Mouse (Mus musculus): Measurements from ENCODE around the gene Stxbp6. TPM values are rescaled to one million over a fixed set of nuclear protein-coding genes. Genes with fewer than 3 reads are reported as not detected.

Stxbp6 gene
- polyA plus RNA-seq, 1 experiment from 2014 or later, result 7.1 TPM

- ATAC-seq, result no peak
- H3K4me2 ChIP-seq (ENCODE audit: low read depth, low read length), result no peak overlapping the region
- TF ChIP-seq CTCF (IDR thresholded peaks at IDR 0.05; ENCODE audit: low read depth), result no peak
- TF ChIP-seq EP300 (IDR thresholded peaks at IDR 0.05; ENCODE audit: low read depth), result no peak
- no peaks in the 10 kb centered on the region for H3K9me3 ChIP-seq (ENCODE audit: low read length)
- 61% methylated on average over 1 of the region's 1 CpGs for WGBS (ENCODE audit: insufficient replicate concordance)
- no peaks in the 10 kb centered on the region for H3K36me3 ChIP-seq (replicated peaks; ENCODE audit: insufficient read depth, low read length)
- no peak for DNase-seq
- no peaks in the 10 kb centered on the region for H3K4me1 ChIP-seq (ENCODE audit: insufficient read depth)
- H3K27me3 ChIP-seq (ENCODE audit: insufficient read depth, low read length), result no peaks in the 10 kb centered on the region
- H3K4me3 ChIP-seq (ENCODE audit: low read depth, low read length), result no peak overlapping the region
- H3K9ac ChIP-seq (replicated peaks), result no peak overlapping the region
- no peak overlapping the region for H3K27ac ChIP-seq (ENCODE audit: low read depth)
Measured at GRCm38 (mm10) chr12:44967448-44967847, 107.1 kb downstream of the Stxbp6 start.

GRCm38 (mm10) chr12:44957474-44957873, 117.0 kb downstream of the Stxbp6 start:
- Histone ChIP-seq H3K4me3 (ENCODE audit: low read depth, low read length) (no peak overlapping the region), H3K9ac (replicated peaks) (no peak overlapping the region), H3K9me3 (ENCODE audit: low read length) (no peaks in the 10 kb centered on the region), H3K4me1 (ENCODE audit: insufficient read depth) (no peaks in the 10 kb centered on the region), H3K27me3 (ENCODE audit: insufficient read depth, low read length) (no peaks in the 10 kb centered on the region), H3K27ac (ENCODE audit: low read depth) (no peak overlapping the region), H3K4me2 (ENCODE audit: low read depth, low read length) (no peak overlapping the region), H3K36me3 (replicated peaks; ENCODE audit: insufficient read depth, low read length) (no peaks in the 10 kb centered on the region)
- 80% methylated on average over 3 of the region's 3 CpGs for WGBS (ENCODE audit: insufficient replicate concordance)
- ATAC-seq, result no peak
- no peak for DNase-seq
- TF ChIP-seq CTCF (IDR thresholded peaks at IDR 0.05; ENCODE audit: low read depth) (no peak), EP300 (IDR thresholded peaks at IDR 0.05; ENCODE audit: low read depth) (no peak)

GRCm38 (mm10) chr12:44953121-44953520, 121.4 kb downstream of the Stxbp6 start:
- 94% methylated on average over 2 of the region's 2 CpGs for WGBS (ENCODE audit: insufficient replicate concordance)
- no peak for ATAC-seq

GRCm38 (mm10) chr12:44952072-44952471, 122.4 kb downstream of the Stxbp6 start:
- WGBS (ENCODE audit: insufficient replicate concordance), result 68% methylated on average over 3 of the region's 3 CpGs
- DNase-seq, result no peak
- Histone ChIP-seq H3K27me3 (ENCODE audit: insufficient read depth, low read length) (no peaks in the 10 kb centered on the region), H3K4me2 (ENCODE audit: low read depth, low read length) (no peak overlapping the region), H3K4me1 (ENCODE audit: insufficient read depth) (no peaks in the 10 kb centered on the region), H3K36me3 (replicated peaks; ENCODE audit: insufficient read depth, low read length) (no peaks in the 10 kb centered on the region), H3K27ac (ENCODE audit: low read depth) (no peak overlapping the region), H3K4me3 (ENCODE audit: low read depth, low read length) (no peak overlapping the region), H3K9me3 (ENCODE audit: low read length) (no peaks in the 10 kb centered on the region), H3K9ac (replicated peaks) (no peak overlapping the region)
- peak; percentile 40; the same call in 1 of the 2 replicates for ATAC-seq
- no peak for TF ChIP-seq CTCF (IDR thresholded peaks at IDR 0.05; ENCODE audit: low read depth)
- TF ChIP-seq EP300 (IDR thresholded peaks at IDR 0.05; ENCODE audit: low read depth), result no peak

More at GRCm38 (mm10) chr12:44953121-44953520, 121.4 kb downstream of the Stxbp6 start:
- Histone ChIP-seq H3K9me3 (ENCODE audit: low read length) (no peaks in the 10 kb centered on the region), H3K4me1 (ENCODE audit: insufficient read depth) (no peaks in the 10 kb centered on the region), H3K9ac (replicated peaks) (no peak overlapping the region), H3K27ac (ENCODE audit: low read depth) (no peak overlapping the region), H3K4me2 (ENCODE audit: low read depth, low read length) (no peak overlapping the region), H3K4me3 (ENCODE audit: low read depth, low read length) (no peak overlapping the region), H3K27me3 (ENCODE audit: insufficient read depth, low read length) (no peaks in the 10 kb centered on the region), H3K36me3 (replicated peaks; ENCODE audit: insufficient read depth, low read length) (no peaks in the 10 kb centered on the region)
- no peak for DNase-seq
- TF ChIP-seq CTCF (IDR thresholded peaks at IDR 0.05; ENCODE audit: low read depth) (no peak), EP300 (IDR thresholded peaks at IDR 0.05; ENCODE audit: low read depth) (no peak)

- Histone ChIP-seq H3K4me2 (ENCODE audit: low read depth, low read length) (no peak overlapping the region), H3K4me3 (ENCODE audit: low read depth, low read length) (no peak overlapping the region), H3K4me1 (ENCODE audit: insufficient read depth) (no peaks in the 10 kb centered on the region), H3K9me3 (ENCODE audit: low read length) (no peaks in the 10 kb centered on the region), H3K36me3 (replicated peaks; ENCODE audit: insufficient read depth, low read length) (no peaks in the 10 kb centered on the region), H3K27me3 (ENCODE audit: insufficient read depth, low read length) (no peaks in the 10 kb centered on the region), H3K9ac (replicated peaks) (no peak overlapping the region), H3K27ac (ENCODE audit: low read depth) (no peak overlapping the region)
- TF ChIP-seq EP300 (IDR thresholded peaks at IDR 0.05; ENCODE audit: low read depth), result no peak
- no peak for TF ChIP-seq CTCF (IDR thresholded peaks at IDR 0.05; ENCODE audit: low read depth)
- no peak for DNase-seq
- 76% methylated on average over 2 of the region's 2 CpGs for WGBS (ENCODE audit: insufficient replicate concordance)
- no peak for ATAC-seq
Measured at GRCm38 (mm10) chr12:44950559-44950958, 124.0 kb downstream of the Stxbp6 start.

GRCm38 (mm10) chr12:44947823-44948222, 126.7 kb downstream of the Stxbp6 start:
- ATAC-seq (no peak), DNase-seq (no peak)
- H3K4me2 ChIP-seq (ENCODE audit: low read depth, low read length), result no peak overlapping the region
- no peaks in the 10 kb centered on the region for H3K4me1 ChIP-seq (ENCODE audit: insufficient read depth)
- no peak overlapping the region for H3K9ac ChIP-seq (replicated peaks)
- TF ChIP-seq EP300 (IDR thresholded peaks at IDR 0.05; ENCODE audit: low read depth), result no peak
- H3K36me3 ChIP-seq (replicated peaks; ENCODE audit: insufficient read depth, low read length), result no peaks in the 10 kb centered on the region
- WGBS (ENCODE audit: insufficient replicate concordance), result 62% methylated on average over 5 of the region's 5 CpGs
- no peak overlapping the region for H3K4me3 ChIP-seq (ENCODE audit: low read depth, low read length)
- H3K9me3 ChIP-seq (ENCODE audit: low read length), result no peaks in the 10 kb centered on the region
- H3K27ac ChIP-seq (ENCODE audit: low read depth), result peak overlapping the region; percentile 34; the same call in 1 of the 2 replicates
- no peaks in the 10 kb centered on the region for H3K27me3 ChIP-seq (ENCODE audit: insufficient read depth, low read length)

- no peaks in the 10 kb centered on the region for H3K9me3 ChIP-seq (ENCODE audit: low read length)
- no peaks in the 10 kb centered on the region for H3K27me3 ChIP-seq (ENCODE audit: insufficient read depth, low read length)
- DNase-seq (no peak), ATAC-seq (no peak)
- no peaks in the 10 kb centered on the region for H3K4me1 ChIP-seq (ENCODE audit: insufficient read depth)
- no peak overlapping the region for H3K4me2 ChIP-seq (ENCODE audit: low read depth, low read length)
- TF ChIP-seq EP300 (IDR thresholded peaks at IDR 0.05; ENCODE audit: low read depth), result no peak
- TF ChIP-seq CTCF (IDR thresholded peaks at IDR 0.05; ENCODE audit: low read depth), result no peak
- no peak overlapping the region for H3K4me3 ChIP-seq (ENCODE audit: low read depth, low read length)
- WGBS (ENCODE audit: insufficient replicate concordance), result 63% methylated on average over 4 of the region's 4 CpGs
- no peak overlapping the region for H3K27ac ChIP-seq (ENCODE audit: low read depth)
- no peak overlapping the region for H3K9ac ChIP-seq (replicated peaks)
- no peaks in the 10 kb centered on the region for H3K36me3 ChIP-seq (replicated peaks; ENCODE audit: insufficient read depth, low read length)
Measured at GRCm38 (mm10) chr12:44940325-44940724, 134.2 kb downstream of the Stxbp6 start.

Measured in liver, postnatal 0 days (tissue).